Mouse (Mus musculus) midbrain, embryonic 12.5 days (tissue): Measurements from ENCODE around the gene Pfn3. TPM values are rescaled to one million over a fixed set of nuclear protein-coding genes. Genes with fewer than 3 reads are reported as not detected.

ENCODE experiments used
- ATAC-seq: fragments of 200-750 bp; cut with Nextera tagmentation; 2 replicates; pipeline ENCODE4 v1.8.0; 2017; ENCODE audit warnings: low read depth, moderate TSS enrichment, moderate library complexity; ENCODE audit not compliant: low FRiP score
- H3K27ac ChIP-seq: fragments of 300-500 bp; sonication (generic); replicated peaks from 2 replicates; pipeline ENCODE4 v1.5.1; 2016; ENCODE audit warnings: mild to moderate bottlenecking
- H3K27me3 ChIP-seq: fragments of 300-500 bp; sonication (generic); 2 replicates; pipeline ENCODE4 v1.6.1; 2016; ENCODE audit warnings: mild to moderate bottlenecking
- H3K36me3 ChIP-seq: fragments of 300-500 bp; sonication (generic); 2 replicates; pipeline ENCODE4 v1.6.1; 2016
- H3K4me1 ChIP-seq: fragments of 300-500 bp; sonication (generic); 2 replicates; pipeline ENCODE4 v1.6.1; 2016
- H3K4me2 ChIP-seq: fragments of 300-500 bp; sonication (generic); replicated peaks from 2 replicates; pipeline ENCODE4 v1.6.1; 2016; ENCODE audit warnings: mild to moderate bottlenecking, moderate library complexity
- H3K4me3 ChIP-seq: fragments of 300-500 bp; sonication (generic); 2 replicates; pipeline ENCODE4 v1.5.1; 2016; ENCODE audit warnings: mild to moderate bottlenecking
- H3K9ac ChIP-seq: fragments of 300-500 bp; sonication (generic); replicated peaks from 2 replicates; pipeline ENCODE4 v1.6.1; 2016; ENCODE audit warnings: mild to moderate bottlenecking, moderate library complexity
- H3K9me3 ChIP-seq: fragments of 300-500 bp; sonication (generic); 2 replicates; pipeline ENCODE4 v1.6.1; 2016; ENCODE audit warnings: mild to moderate bottlenecking
- WGBS: fragments of 180-500 bp; shearing (Covaris S2); methylation state at CpG from one replicate; pipeline ENCODE4 v1.1.7; 2016; 5-methylcytosine and 5-hydroxymethylcytosine counted together
- polyA plus RNA-seq: library from polyadenylated mRNA; unstranded; fragments of >200 nt; fragmentation: Nextera tagmentation; extraction: Ambion mirVana; gene quantifications from 2 replicates; pipeline ENCODE4 v1.2.1, GENCODE M21; 2016

Pfn3 gene
- polyA plus RNA-seq, 1 experiment from 2014 or later, result not detected

- Histone ChIP-seq H3K9me3 (no peaks in the 10 kb centered on the region), H3K4me1 (peaks cover 23% of the 10 kb centered on the region), H3K27ac (no peak overlapping the region), H3K4me2 (peak overlapping the region; percentile 35), H3K27me3 (peaks cover 60% of the 10 kb centered on the region), H3K4me3 (peak overlapping the region; percentile 13; the same call in 1 of the 2 replicates), H3K9ac (peak overlapping the region; percentile 8; the same call in 1 of the 2 replicates), H3K36me3 (no peaks in the 10 kb centered on the region)
- WGBS, result 15% methylated on average over 35 of the region's 35 CpGs
- peak; percentile 79 for ATAC-seq
Measured at GRCm38 (mm10) chr13:55420933-55421800, 6.1 kb upstream of the Pfn3 start.

DNA sequence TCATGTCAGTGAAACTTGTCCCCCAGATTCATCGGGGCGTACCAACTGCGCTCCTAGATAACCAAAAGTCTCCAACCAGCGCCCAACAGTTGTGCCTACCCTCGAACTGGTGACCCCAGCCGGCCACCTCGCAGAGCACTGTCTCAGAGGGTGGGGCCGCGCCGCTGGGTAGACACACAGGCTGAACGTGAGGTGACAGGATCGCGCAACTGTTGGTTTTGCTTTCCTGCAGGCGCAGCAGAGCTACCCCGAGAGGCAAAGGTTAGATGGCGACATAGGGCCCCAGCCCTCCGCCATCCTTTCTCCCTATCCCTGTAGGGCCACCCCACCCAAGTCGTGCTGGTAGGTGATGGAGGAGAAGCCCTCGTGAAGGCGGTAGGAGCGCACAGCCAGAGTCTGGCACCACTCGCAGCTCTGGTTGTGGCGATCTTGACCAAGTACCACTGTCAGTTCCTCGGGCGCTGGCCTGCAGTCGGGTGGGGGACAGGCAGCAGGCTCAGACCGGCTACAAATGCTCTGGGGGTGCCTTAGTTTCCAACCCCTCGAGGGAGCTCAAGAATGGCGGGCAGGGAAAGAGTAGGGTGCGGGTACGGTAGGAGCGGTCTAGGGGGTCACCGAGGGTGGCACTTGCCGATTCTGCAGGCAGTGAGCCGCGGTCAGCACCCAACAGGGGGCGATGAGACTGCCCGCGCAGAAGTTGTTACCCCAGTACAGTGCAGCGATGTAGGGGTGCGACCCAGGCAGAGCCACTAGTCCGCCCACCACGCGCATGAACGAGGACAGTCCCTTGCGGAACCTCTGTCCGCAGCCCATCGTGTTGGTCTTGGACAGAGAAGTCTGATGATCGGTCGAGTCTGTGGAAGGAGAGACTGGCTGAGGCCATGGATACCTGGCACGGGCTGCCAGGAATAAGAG is 5.2 kb upstream of the Pfn3 start:
- H3K4me2 ChIP-seq, result peak overlapping the region; percentile 35
- H3K27me3 ChIP-seq, result peaks cover 63% of the 10 kb centered on the region
- no peaks in the 10 kb centered on the region for H3K9me3 ChIP-seq
- peak overlapping the region; percentile 8; the same call in 1 of the 2 replicates for H3K9ac ChIP-seq
- no peak for ATAC-seq
- no peak overlapping the region for H3K27ac ChIP-seq
- H3K4me1 ChIP-seq, result peaks cover 23% of the 10 kb centered on the region
- 33% methylated on average over 51 of the region's 51 CpGs for WGBS
- no peaks in the 10 kb centered on the region for H3K36me3 ChIP-seq
- H3K4me3 ChIP-seq, result no peak overlapping the region

GRCm38 (mm10) chr13:55419142-55419541 is 4.1 kb upstream of the Pfn3 start:
- no peak for ATAC-seq
- Histone ChIP-seq H3K4me3 (no peak overlapping the region), H3K9ac (no peak overlapping the region), H3K27ac (no peak overlapping the region), H3K36me3 (no peaks in the 10 kb centered on the region), H3K9me3 (no peaks in the 10 kb centered on the region), H3K4me1 (peaks cover 30% of the 10 kb centered on the region), H3K4me2 (no peak overlapping the region), H3K27me3 (peaks cover 75% of the 10 kb centered on the region)
- 88% methylated on average over 5 of the region's 5 CpGs for WGBS

DNA sequence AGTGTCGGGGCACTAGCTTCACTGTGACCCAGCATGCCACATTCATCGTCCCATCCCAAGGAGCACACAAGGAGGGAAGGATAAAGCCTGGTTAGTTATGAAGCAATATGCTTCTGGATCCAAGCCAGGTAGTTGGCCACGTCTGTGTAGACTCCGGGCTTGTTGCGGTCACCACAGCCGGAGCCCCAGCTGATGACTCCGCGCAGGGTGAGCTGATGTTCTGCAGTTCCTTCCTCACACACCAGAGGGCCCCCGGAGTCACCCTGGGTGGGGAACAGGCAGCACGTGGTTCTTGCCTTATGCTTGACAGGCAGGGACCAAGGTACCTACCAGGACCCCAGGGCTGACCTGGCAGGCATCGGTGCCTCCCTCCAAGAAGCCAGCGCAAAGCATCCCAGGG is 3.0 kb upstream of the Pfn3 start:
- Histone ChIP-seq H3K4me2 (no peak overlapping the region; the same call in 1 of the 2 replicates), H3K4me1 (peaks cover 30% of the 10 kb centered on the region), H3K27me3 (peaks cover 86% of the 10 kb centered on the region), H3K27ac (no peak overlapping the region), H3K9ac (no peak overlapping the region), H3K36me3 (no peaks in the 10 kb centered on the region), H3K9me3 (no peaks in the 10 kb centered on the region), H3K4me3 (no peak overlapping the region)
- ATAC-seq, result 0 out of 2 replicates have a peak, but pooled peaks have one; percentile 32
- WGBS, result 14% methylated on average over 12 of the region's 12 CpGs

DNA sequence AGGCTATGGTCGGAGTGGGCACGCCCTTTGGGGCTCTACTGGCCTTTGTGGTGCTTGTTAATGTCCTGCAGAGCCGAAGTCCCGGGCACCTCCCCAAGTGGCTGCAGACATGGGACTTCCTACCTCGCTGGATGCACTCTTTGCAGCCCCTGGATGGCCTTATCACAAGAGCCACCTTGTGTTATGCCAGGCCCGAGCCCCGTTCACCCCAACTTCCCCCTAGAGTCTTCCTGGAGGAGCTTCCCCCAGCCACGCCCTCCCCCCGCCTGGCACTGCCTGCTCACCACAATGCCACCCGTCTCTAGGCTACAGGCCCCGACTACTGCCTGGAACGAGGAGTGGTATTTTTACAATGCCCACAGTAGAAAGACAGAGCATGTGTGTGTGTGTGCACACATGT is 1.7 kb downstream of the Pfn3 start:
- 86% methylated on average over 12 of the region's 12 CpGs for WGBS

DNA sequence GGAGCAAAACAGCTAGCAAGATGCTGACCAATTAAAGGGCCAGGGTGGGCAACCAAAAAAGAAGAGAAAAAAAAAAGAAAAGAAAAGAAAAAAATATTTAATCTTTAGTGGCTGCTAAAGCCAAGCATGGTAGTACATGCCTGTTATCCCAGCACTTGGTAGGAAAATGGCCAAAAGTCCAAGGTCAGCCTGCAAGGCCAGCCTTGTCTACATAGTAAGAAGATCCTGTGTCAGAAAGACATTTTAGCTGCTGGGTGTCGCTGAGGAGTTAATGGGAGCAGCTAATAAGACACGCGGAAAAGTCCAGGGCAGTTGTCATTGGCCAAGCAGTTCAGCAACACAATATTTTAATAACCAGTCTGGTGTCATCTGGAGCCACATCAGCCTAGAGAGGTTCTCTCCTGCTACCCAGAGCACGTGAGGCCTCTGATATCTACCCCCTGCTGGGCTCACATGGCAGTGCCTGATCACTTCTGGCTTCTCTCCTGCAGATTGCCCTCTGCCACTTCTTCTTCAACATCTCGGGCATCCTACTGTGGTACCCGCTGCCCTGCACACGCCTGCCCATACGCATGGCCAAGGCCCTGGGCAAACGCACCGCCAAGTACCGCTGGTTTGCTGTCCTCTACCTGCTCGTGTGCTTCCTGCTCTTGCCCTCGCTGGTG is 2.3 kb downstream of the Pfn3 start:
- peaks cover 9% of the 10 kb centered on the region for H3K4me1 ChIP-seq
- H3K9me3 ChIP-seq, result no peaks in the 10 kb centered on the region
- H3K36me3 ChIP-seq, result no peaks in the 10 kb centered on the region
- ATAC-seq, result no peak
- H3K27me3 ChIP-seq, result peaks cover 44% of the 10 kb centered on the region
- no peak overlapping the region for H3K9ac ChIP-seq
- H3K4me2 ChIP-seq, result no peak overlapping the region
- 81% methylated on average over 13 of the region's 13 CpGs for WGBS
- no peak overlapping the region for H3K4me3 ChIP-seq
- no peak overlapping the region for H3K27ac ChIP-seq

More for the DNA sequence above, 1.7 kb downstream of the Pfn3 start:
- Histone ChIP-seq H3K4me3 (no peak overlapping the region), H3K27me3 (peaks cover 45% of the 10 kb centered on the region), H3K36me3 (no peaks in the 10 kb centered on the region), H3K4me2 (no peak overlapping the region), H3K4me1 (peaks cover 15% of the 10 kb centered on the region), H3K9ac (no peak overlapping the region), H3K9me3 (no peaks in the 10 kb centered on the region), H3K27ac (no peak overlapping the region)
- ATAC-seq, result no peak

DNA sequence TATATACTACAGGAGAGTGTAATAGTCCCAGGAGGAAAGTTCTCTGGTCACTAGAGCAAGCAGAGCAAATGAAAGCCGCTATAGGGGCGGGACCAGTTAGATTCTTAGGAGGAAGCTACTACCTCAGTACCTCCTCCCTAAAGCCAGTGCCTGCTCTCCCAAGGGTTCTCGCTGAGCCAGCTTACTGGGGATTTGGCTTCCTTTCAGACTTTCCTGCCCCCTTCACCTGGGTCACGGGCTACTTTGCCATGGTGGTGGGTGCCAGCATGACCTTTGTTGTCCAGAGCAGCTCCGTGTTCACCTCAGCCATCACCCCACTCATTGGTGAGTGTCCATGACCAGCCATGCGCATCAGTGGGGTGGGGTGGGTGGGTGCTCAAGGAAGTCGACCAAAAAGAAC is 3.2 kb downstream of the Pfn3 start:
- Histone ChIP-seq H3K4me2 (no peak overlapping the region), H3K36me3 (no peaks in the 10 kb centered on the region), H3K9ac (no peak overlapping the region), H3K4me3 (no peak overlapping the region), H3K9me3 (no peaks in the 10 kb centered on the region), H3K4me1 (peaks cover 8% of the 10 kb centered on the region), H3K27ac (no peak overlapping the region), H3K27me3 (peaks cover 40% of the 10 kb centered on the region)
- ATAC-seq, result no peak
- 72% methylated on average over 7 of the region's 7 CpGs for WGBS

DNA sequence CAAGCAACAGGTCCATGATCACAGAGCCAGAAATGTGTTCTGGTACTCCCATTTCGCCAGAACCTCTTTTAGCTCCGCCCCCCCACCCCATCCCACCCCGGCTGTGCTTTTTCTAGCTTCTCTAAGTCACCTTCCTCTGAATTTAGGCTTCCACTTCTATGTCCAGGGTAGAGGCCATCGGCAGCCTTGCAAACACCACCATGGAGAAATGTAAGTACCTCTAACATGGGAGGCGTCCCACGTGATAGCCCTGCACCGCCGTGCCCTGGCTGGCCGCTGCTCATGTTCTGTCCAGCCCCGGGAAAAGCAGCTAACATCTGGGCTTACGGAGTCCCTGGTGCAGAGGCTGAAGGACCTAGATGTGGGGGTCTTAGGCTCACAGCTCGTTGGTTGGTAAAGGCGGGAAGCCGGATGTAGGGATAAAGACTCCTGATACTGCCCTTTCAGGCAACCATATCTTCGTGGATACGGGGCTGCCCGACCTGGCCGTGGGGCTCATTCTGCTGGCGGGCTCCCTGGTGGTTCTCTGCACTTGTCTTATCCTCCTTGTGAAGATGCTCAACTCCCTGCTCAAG is 6.4 kb downstream of the Pfn3 start:
- Histone ChIP-seq H3K36me3 (no peaks in the 10 kb centered on the region), H3K9ac (no peak overlapping the region), H3K4me2 (no peak overlapping the region), H3K27me3 (peaks cover 20% of the 10 kb centered on the region), H3K4me3 (no peak overlapping the region), H3K9me3 (no peaks in the 10 kb centered on the region), H3K4me1 (peaks cover 13% of the 10 kb centered on the region), H3K27ac (no peak overlapping the region)
- ATAC-seq, result no peak
- 88% methylated on average over 19 of the region's 19 CpGs for WGBS

- H3K27me3 ChIP-seq, result peaks cover 20% of the 10 kb centered on the region; the same call in 1 of the 2 replicates
- H3K4me1 ChIP-seq, result peaks cover 14% of the 10 kb centered on the region
- no peak overlapping the region for H3K4me2 ChIP-seq
- no peak overlapping the region for H3K4me3 ChIP-seq
- H3K36me3 ChIP-seq, result no peaks in the 10 kb centered on the region
- no peak overlapping the region for H3K27ac ChIP-seq
- ATAC-seq, result no peak
- H3K9ac ChIP-seq, result no peak overlapping the region
- 90% methylated on average over 4 of the region's 4 CpGs for WGBS
- no peaks in the 10 kb centered on the region for H3K9me3 ChIP-seq
Measured at GRCm38 (mm10) chr13:55407341-55407740, 7.7 kb downstream of the Pfn3 start.

GRCm38 (mm10) chr13:55405783-55406390 is 9.1 kb downstream of the Pfn3 start:
- WGBS, result 53% methylated on average over 13 of the region's 13 CpGs
- H3K27me3 ChIP-seq, result peaks cover 22% of the 10 kb centered on the region; the same call in 1 of the 2 replicates
- no peak overlapping the region for H3K4me3 ChIP-seq
- no peak overlapping the region; the same call in 1 of the 2 replicates for H3K9ac ChIP-seq
- H3K36me3 ChIP-seq, result no peaks in the 10 kb centered on the region
- no peaks in the 10 kb centered on the region for H3K9me3 ChIP-seq
- H3K4me2 ChIP-seq, result peak overlapping the region; percentile 7; the same call in 1 of the 2 replicates
- peaks cover 14% of the 10 kb centered on the region for H3K4me1 ChIP-seq
- H3K27ac ChIP-seq, result peak overlapping the region; percentile 56
- ATAC-seq, result peak; percentile 38; the same call in 1 of the 2 replicates
